Mouse (Mus musculus) ES-E14 (cell line): ENCODE data around the gene Rbfox2.

Experiments used
- CHD2 ChIP-seq: IDR thresholded peaks from 2 replicates; pipeline ENCODE4 v1.6.1; 2014; ENCODE audit warnings: mild to moderate bottlenecking, low read depth, low read length, inconsistent platforms
- HCFC1 ChIP-seq: IDR thresholded peaks from 2 replicates; pipeline ENCODE4 v1.6.1; 2012; ENCODE audit warnings: low read length, inconsistent platforms, borderline replicate concordance; ENCODE audit not compliant: insufficient read depth
- MAFK ChIP-seq: IDR thresholded peaks from 2 replicates; pipeline ENCODE4 v1.6.1; 2014; ENCODE audit warnings: mild to moderate bottlenecking, low read depth, low read length, inconsistent platforms; ENCODE audit not compliant: insufficient read depth

DNA sequence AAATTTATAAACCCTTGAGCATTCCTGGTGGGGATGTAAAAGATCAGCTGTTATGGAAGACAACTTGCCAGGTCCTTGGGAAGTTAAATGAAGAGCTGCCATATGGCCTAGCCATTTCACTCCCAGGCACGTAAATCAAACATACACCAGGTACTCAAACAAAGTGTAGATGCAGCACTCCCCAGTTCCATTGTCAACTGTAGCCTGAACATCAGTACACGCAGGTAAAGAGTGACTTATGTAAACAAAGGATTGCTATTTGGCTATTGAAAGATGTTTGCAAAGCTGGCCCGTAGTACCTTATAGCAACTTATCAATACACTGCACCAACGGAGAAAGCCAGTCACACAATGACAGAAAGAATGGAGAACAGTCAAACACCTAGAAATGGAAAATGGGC lies 67.2 kb downstream of the Rbfox2 start:
- TF ChIP-seq HCFC1 (no peak), MAFK (no peak), CHD2 (no peak)
